Mouse (Mus musculus): ENCODE measurements at regions not wholly inside any gene's neighbourhood (a gene's known extent, or its start where the extent isn't known, plus 50 kb on each side); places are given as distances from the start of the nearest gene placed in this dataset.
A peak's percentile ranks its signal among the peaks of the same experiment; 100 is the strongest.

- Histone ChIP-seq H3K4me1 (ENCODE audit: control insufficient read depth, insufficient read depth, low read length) (no peaks in the 10 kb centered on the region), H3K4me2 (no peak overlapping the region), H3K9ac (ENCODE audit: low read length) (no peak overlapping the region), H3K27ac (ENCODE audit: low read depth, low read length) (no peak overlapping the region), H3K4me3 (ENCODE audit: low read depth, low read length) (no peak overlapping the region), H3K27me3 (ENCODE audit: control insufficient read depth, insufficient read depth, low read length) (no peaks in the 10 kb centered on the region), H3K36me3 (ENCODE audit: control insufficient read depth, insufficient read depth, low read length) (no peaks in the 10 kb centered on the region), H3K9me3 (ENCODE audit: control insufficient read depth, low read length) (no peaks in the 10 kb centered on the region)
- DNase-seq (ENCODE audit: low spot score, missing footprints) (peak; percentile 67), ATAC-seq (ENCODE audit: low FRiP score) (no peak)
- 65% methylated on average over 5 of the region's 5 CpGs for WGBS
These were observed 264.6 kb upstream of the Map3k7 start for GRCm38 (mm10) chr4:31699296-31699695.

- H3K4me2 ChIP-seq, result no peak overlapping the region
These were observed 249.7 kb upstream of the Map3k7 start for GRCm38 (mm10) chr4:31714054-31714651.

GRCm38 (mm10) chr4:31723501-31723900 is 240.4 kb upstream of the Map3k7 start:
- no peaks in the 10 kb centered on the region for H3K9me3 ChIP-seq (ENCODE audit: control insufficient read depth, low read length)
- no peaks in the 10 kb centered on the region for H3K27me3 ChIP-seq (ENCODE audit: control insufficient read depth, insufficient read depth, low read length)
- no peak overlapping the region for H3K27ac ChIP-seq (ENCODE audit: low read depth, low read length)
- ATAC-seq (ENCODE audit: low FRiP score) (no peak), DNase-seq (ENCODE audit: low spot score, missing footprints) (peak; percentile 6)
- WGBS, result 80% methylated on average over 7 of the region's 7 CpGs
- no peak overlapping the region for H3K9ac ChIP-seq (ENCODE audit: low read length)
- H3K4me3 ChIP-seq (ENCODE audit: low read depth, low read length), result no peak overlapping the region
- no peaks in the 10 kb centered on the region for H3K4me1 ChIP-seq (ENCODE audit: control insufficient read depth, insufficient read depth, low read length)
- H3K36me3 ChIP-seq (ENCODE audit: control insufficient read depth, insufficient read depth, low read length), result no peaks in the 10 kb centered on the region
- H3K4me2 ChIP-seq, result no peak overlapping the region

More at GRCm38 (mm10) chr4:31714054-31714651, 249.7 kb upstream of the Map3k7 start:
- Histone ChIP-seq H3K4me1 (ENCODE audit: control insufficient read depth, insufficient read depth, low read length) (no peaks in the 10 kb centered on the region), H3K9me3 (ENCODE audit: control insufficient read depth, low read length) (no peaks in the 10 kb centered on the region), H3K36me3 (ENCODE audit: control insufficient read depth, insufficient read depth, low read length) (no peaks in the 10 kb centered on the region), H3K27me3 (ENCODE audit: control insufficient read depth, insufficient read depth, low read length) (no peaks in the 10 kb centered on the region), H3K4me3 (ENCODE audit: low read depth, low read length) (no peak overlapping the region), H3K27ac (ENCODE audit: low read depth, low read length) (no peak overlapping the region), H3K9ac (ENCODE audit: low read length) (no peak overlapping the region)
- DNase-seq (ENCODE audit: low spot score, missing footprints) (no peak), ATAC-seq (ENCODE audit: low FRiP score) (no peak)
- 86% methylated on average over 2 of the region's 2 CpGs for WGBS

DNA sequence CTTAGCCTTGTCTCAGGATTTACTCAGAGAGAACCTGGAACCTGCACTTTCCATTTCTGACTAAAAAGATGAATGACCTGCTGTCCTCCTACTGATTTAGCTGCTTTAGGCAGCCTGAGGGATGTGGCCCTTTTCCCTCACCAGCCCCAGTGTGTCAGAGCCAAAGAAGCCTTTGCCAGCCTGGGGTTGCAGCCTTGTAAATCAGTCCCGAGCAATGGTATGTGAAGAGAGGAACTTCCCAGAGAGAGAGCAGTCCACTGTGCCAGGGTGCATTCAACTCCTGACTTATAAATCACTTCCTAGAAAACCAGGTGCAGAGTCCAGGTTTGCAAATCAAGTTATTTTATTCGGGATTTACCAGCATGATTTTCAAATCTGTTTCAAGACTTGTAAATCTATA is 239.5 kb upstream of the Map3k7 start:
- Histone ChIP-seq H3K27me3 (ENCODE audit: control insufficient read depth, insufficient read depth, low read length) (no peaks in the 10 kb centered on the region), H3K27ac (ENCODE audit: low read depth, low read length) (no peak overlapping the region), H3K36me3 (ENCODE audit: control insufficient read depth, insufficient read depth, low read length) (no peaks in the 10 kb centered on the region), H3K9me3 (ENCODE audit: control insufficient read depth, low read length) (no peaks in the 10 kb centered on the region), H3K4me1 (ENCODE audit: control insufficient read depth, insufficient read depth, low read length) (no peaks in the 10 kb centered on the region), H3K9ac (ENCODE audit: low read length) (no peak overlapping the region), H3K4me2 (no peak overlapping the region), H3K4me3 (ENCODE audit: low read depth, low read length) (no peak overlapping the region)
- DNase-seq (ENCODE audit: low spot score, missing footprints) (peak; percentile 8), ATAC-seq (ENCODE audit: low FRiP score) (no peak)
- WGBS, result 83% methylated on average over 2 of the region's 2 CpGs

DNA sequence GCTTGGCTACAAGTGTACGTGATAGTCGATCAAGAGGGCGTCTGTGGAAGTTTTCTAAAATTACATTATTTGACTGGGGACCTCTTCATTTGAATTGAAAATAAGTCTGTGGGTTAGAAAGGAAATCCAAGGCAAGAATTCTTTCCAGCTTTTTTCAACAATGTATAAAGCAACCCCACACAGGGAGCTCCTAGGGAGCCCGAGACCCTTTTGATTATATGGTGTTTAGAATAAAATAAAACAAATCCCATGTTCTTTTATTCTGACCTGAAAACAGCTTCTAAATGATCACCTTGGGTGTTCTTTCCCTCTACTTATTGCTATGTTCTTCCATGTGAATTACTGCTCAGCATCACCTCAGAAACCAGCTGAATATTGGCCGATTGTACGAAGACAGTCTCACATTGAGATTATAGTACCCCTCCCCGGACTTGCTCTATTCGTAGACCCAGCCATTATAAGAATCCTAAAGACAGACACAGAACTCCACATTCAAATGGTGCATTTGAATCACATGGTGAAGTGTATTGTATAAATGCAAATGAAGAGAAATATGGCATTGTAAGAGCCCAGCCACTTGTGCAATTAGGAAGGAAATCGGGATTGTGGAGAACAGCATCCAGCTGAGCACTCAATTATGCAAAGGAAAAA is 236.3 kb upstream of the Map3k7 start:
- Histone ChIP-seq H3K27ac (ENCODE audit: low read depth, low read length) (no peak overlapping the region), H3K9me3 (ENCODE audit: control insufficient read depth, low read length) (no peaks in the 10 kb centered on the region), H3K4me3 (ENCODE audit: low read depth, low read length) (no peak overlapping the region), H3K4me1 (ENCODE audit: control insufficient read depth, insufficient read depth, low read length) (no peaks in the 10 kb centered on the region), H3K27me3 (ENCODE audit: control insufficient read depth, insufficient read depth, low read length) (no peaks in the 10 kb centered on the region), H3K4me2 (no peak overlapping the region), H3K9ac (ENCODE audit: low read length) (no peak overlapping the region), H3K36me3 (ENCODE audit: control insufficient read depth, insufficient read depth, low read length) (no peaks in the 10 kb centered on the region)
- DNase-seq (ENCODE audit: low spot score, missing footprints) (no peak), ATAC-seq (ENCODE audit: low FRiP score) (peak; percentile 59; the same call in 1 of the 2 replicates)
- WGBS, result 77% methylated on average over 9 of the region's 9 CpGs

DNA sequence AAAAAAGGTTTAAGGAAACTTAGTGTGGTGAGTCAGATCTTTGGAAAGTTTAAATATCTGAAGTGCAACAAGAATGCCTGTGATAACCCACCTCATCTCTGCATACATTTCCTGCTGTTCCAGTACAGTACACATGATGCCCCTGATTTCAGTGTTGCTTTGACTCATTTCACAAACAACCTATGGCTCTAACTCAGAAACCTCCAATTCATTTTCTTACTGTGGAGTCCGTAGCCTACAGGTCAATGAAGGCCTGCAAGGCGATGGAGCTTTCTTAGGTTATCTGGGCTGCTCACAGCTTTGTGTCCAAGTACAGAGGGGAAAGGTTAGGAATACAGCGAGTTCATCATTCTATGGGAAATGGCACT is 235.8 kb upstream of the Map3k7 start:
- DNase-seq (ENCODE audit: low spot score, missing footprints) (no peak), ATAC-seq (ENCODE audit: low FRiP score) (no peak)
- Histone ChIP-seq H3K4me3 (ENCODE audit: low read depth, low read length) (no peak overlapping the region), H3K4me1 (ENCODE audit: control insufficient read depth, insufficient read depth, low read length) (no peaks in the 10 kb centered on the region), H3K4me2 (no peak overlapping the region), H3K9me3 (ENCODE audit: control insufficient read depth, low read length) (no peaks in the 10 kb centered on the region), H3K36me3 (ENCODE audit: control insufficient read depth, insufficient read depth, low read length) (no peaks in the 10 kb centered on the region), H3K27me3 (ENCODE audit: control insufficient read depth, insufficient read depth, low read length) (no peaks in the 10 kb centered on the region), H3K27ac (ENCODE audit: low read depth, low read length) (no peak overlapping the region), H3K9ac (ENCODE audit: low read length) (no peak overlapping the region)
- whole genome bisulfite sequencing, result 84% methylated on average over 3 of the region's 3 CpGs

DNA sequence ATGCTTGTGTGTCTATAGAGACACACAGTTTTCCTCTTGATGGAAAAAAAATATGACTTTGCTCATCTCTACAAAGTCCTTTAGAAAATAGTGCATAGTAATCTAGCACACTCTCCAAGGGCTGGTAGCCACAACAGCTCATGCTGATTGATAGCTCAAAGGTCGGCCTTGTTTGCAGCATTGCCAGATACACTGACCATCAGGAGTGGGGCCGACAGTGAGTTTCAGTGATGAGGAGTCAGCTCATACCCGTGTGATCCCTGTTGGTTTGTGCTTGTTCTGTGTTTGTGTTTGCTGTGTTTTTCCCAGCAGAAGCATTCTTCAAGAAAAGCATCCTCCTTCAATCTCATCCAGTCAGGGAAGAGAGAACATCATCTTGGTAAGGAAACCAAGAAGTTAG is 220.1 kb upstream of the Map3k7 start:
- 87% methylated on average over 3 of the region's 3 CpGs for WGBS
- no peak for ATAC-seq (ENCODE audit: low FRiP score)
- no peak for DNase-seq (ENCODE audit: low spot score, missing footprints)
- no peaks in the 10 kb centered on the region for H3K36me3 ChIP-seq (ENCODE audit: control insufficient read depth, insufficient read depth, low read length)
- H3K9me3 ChIP-seq (ENCODE audit: control insufficient read depth, low read length), result no peaks in the 10 kb centered on the region
- H3K27me3 ChIP-seq (ENCODE audit: control insufficient read depth, insufficient read depth, low read length), result no peaks in the 10 kb centered on the region
- no peaks in the 10 kb centered on the region for H3K4me1 ChIP-seq (ENCODE audit: control insufficient read depth, insufficient read depth, low read length)
- H3K4me3 ChIP-seq (ENCODE audit: low read depth, low read length), result no peak overlapping the region
- no peak overlapping the region for H3K4me2 ChIP-seq
- H3K9ac ChIP-seq (ENCODE audit: low read length), result no peak overlapping the region
- H3K27ac ChIP-seq (ENCODE audit: low read depth, low read length), result no peak overlapping the region

- no peaks in the 10 kb centered on the region for H3K36me3 ChIP-seq (ENCODE audit: control insufficient read depth, insufficient read depth, low read length)
- no peak for ATAC-seq (ENCODE audit: low FRiP score)
- no peaks in the 10 kb centered on the region for H3K4me1 ChIP-seq (ENCODE audit: control insufficient read depth, insufficient read depth, low read length)
- H3K9ac ChIP-seq (ENCODE audit: low read length), result no peak overlapping the region
- H3K27ac ChIP-seq (ENCODE audit: low read depth, low read length), result no peak overlapping the region
- no peak overlapping the region for H3K4me3 ChIP-seq (ENCODE audit: low read depth, low read length)
- H3K9me3 ChIP-seq (ENCODE audit: control insufficient read depth, low read length), result no peaks in the 10 kb centered on the region
- WGBS, result 84% methylated on average over 4 of the region's 4 CpGs
- H3K27me3 ChIP-seq (ENCODE audit: control insufficient read depth, insufficient read depth, low read length), result no peaks in the 10 kb centered on the region
- H3K4me2 ChIP-seq, result no peak overlapping the region
- DNase-seq (ENCODE audit: low spot score, missing footprints), result no peak
These were observed 219.5 kb upstream of the Map3k7 start for GRCm38 (mm10) chr4:31744431-31744830.

- Histone ChIP-seq H3K9me3 (ENCODE audit: control insufficient read depth, low read length) (no peaks in the 10 kb centered on the region), H3K4me3 (ENCODE audit: low read depth, low read length) (no peak overlapping the region), H3K9ac (ENCODE audit: low read length) (no peak overlapping the region), H3K4me1 (ENCODE audit: control insufficient read depth, insufficient read depth, low read length) (no peaks in the 10 kb centered on the region), H3K27me3 (ENCODE audit: control insufficient read depth, insufficient read depth, low read length) (no peaks in the 10 kb centered on the region), H3K27ac (ENCODE audit: low read depth, low read length) (no peak overlapping the region), H3K4me2 (no peak overlapping the region), H3K36me3 (ENCODE audit: control insufficient read depth, insufficient read depth, low read length) (no peaks in the 10 kb centered on the region)
- DNase-seq (ENCODE audit: low spot score, missing footprints), result no peak
- 89% methylated on average over 5 of the region's 5 CpGs for WGBS
- no peak for ATAC-seq (ENCODE audit: low FRiP score)
These were observed 210.1 kb upstream of the Map3k7 start for GRCm38 (mm10) chr4:31753677-31754312.

All from midbrain, embryonic 11.5 days (tissue).